Mouse (Mus musculus): ENCODE results near the gene March1. TPM values are rescaled to one million over a fixed set of nuclear protein-coding genes. Genes with fewer than 3 reads are reported as not detected.
"Not testable (repeated sequence)": the region's sequence is repeated elsewhere in the genome, so short reads cannot be mapped to it uniquely, and the experiment has no call there.

March1 gene
- polyA plus RNA-seq, 1 experiment from 2014 or later, result 0.23 TPM

- not testable (repeated sequence) for H3K4me3 ChIP-seq; H3K4me1 ChIP-seq; H3K9ac ChIP-seq; H3K4me2 ChIP-seq; H3K36me3 ChIP-seq; H3K27me3 ChIP-seq (replicated peaks); H3K9me3 ChIP-seq (replicated peaks); H3K27ac ChIP-seq; ATAC-seq
- WGBS (ENCODE audit: insufficient replicate concordance), result 24% methylated on average over 4 of the region's 4 CpGs
Observed at GRCm38 (mm10) chr8:66405796-66406195, 788.1 kb downstream of the March1 start.

DNA sequence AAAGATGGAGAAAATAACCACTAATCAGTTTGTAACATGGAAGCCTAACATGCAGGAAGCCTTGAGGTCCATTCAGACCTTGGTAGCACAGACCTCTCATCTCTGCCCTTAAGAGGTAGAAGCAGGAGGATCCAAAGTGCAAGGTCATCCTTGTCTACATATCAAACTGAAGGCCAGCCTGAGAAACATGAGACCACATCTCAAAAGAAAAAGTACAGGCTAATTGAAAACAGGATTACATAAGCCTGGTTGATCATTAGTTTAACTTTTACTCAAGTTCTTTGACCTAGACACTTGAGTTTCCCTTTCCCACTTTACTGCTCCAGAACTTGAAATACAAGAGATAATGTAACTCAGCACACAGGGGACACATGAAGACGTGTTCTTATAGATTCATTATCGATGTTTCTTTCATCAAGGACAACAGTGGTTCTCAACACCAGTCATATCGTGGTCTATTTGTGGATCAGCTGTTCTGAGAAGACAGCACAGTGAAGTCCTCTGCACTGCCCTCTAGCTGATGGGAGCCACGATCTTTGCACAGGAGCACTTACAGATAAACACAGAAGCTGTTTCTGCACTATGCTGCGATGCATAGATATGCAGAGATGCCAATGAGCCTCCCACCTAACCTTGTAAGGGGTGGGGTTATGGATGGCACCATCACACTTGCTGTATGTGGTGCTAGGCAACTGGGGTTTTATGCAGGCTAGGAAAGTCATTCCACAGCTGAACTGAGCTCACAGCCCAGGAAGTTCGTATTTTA is 789.1 kb downstream of the March1 start:
- H3K9ac ChIP-seq, result no peak overlapping the region
- H3K27me3 ChIP-seq (replicated peaks), result no peaks in the 10 kb centered on the region
- no peaks in the 10 kb centered on the region for H3K9me3 ChIP-seq (replicated peaks)
- no peak overlapping the region for H3K4me3 ChIP-seq
- peak; percentile 81 for ATAC-seq
- H3K36me3 ChIP-seq, result no peaks in the 10 kb centered on the region
- H3K4me1 ChIP-seq, result no peaks in the 10 kb centered on the region
- H3K27ac ChIP-seq, result no peak overlapping the region
- 50% methylated on average over 6 of the region's 6 CpGs for WGBS (ENCODE audit: insufficient replicate concordance)
- H3K4me2 ChIP-seq, result no peak overlapping the region

DNA sequence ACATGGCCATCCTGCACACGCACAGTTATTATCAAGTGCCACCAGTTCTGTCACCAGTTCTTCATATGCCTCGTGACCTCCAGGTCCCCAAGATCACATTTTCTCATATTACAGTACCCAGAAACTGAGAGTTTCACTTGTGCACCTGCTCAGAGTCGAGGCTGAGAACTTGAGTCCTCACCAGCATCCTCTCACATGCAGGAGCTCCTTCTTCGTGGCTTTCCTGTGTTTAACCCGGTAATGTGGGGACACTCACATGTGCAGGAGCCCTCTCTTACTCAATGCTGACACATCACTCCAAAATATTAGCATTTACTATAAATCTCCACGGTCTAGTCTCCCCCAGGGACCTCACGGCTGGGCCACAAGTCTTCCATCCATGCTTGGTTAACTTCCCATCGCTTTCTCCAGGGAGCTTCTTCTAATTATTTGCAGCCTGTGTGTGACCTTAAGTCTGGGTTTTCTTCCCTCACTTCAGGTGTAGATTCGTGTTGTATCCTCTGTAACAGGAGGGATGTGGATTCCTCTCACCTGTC is 792.4 kb downstream of the March1 start:
- 54% methylated on average over 9 of the region's 9 CpGs for WGBS (ENCODE audit: insufficient replicate concordance)
- Histone ChIP-seq H3K36me3 (no peaks in the 10 kb centered on the region), H3K9ac (no peak overlapping the region), H3K27ac (no peak overlapping the region), H3K27me3 (replicated peaks) (no peaks in the 10 kb centered on the region), H3K9me3 (replicated peaks) (no peaks in the 10 kb centered on the region), H3K4me2 (no peak overlapping the region), H3K4me3 (no peak overlapping the region), H3K4me1 (no peaks in the 10 kb centered on the region)
- no peak for ATAC-seq

DNA sequence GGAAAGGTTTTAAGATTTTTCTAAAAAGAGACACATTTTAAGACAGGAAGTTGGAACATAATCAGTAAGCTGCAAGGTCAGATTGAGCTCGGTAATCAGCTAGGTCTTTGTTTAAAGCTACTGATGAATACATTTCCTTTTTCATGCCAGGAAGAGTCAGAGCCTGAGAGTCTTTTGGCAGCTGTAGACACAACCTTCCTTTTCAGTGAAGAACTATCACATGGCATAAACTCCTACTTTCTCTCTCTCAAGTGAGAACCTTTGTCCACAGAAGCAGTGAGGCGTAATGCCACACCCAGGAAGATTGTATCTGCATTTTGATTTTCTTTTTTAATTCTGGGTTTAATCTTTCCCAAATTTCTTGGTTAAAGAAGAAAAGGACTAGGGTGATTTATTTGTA is 795.4 kb downstream of the March1 start:
- H3K4me3 ChIP-seq, result no peak overlapping the region
- no peak overlapping the region for H3K4me2 ChIP-seq
- no peaks in the 10 kb centered on the region for H3K9me3 ChIP-seq (replicated peaks)
- WGBS (ENCODE audit: insufficient replicate concordance), result 31% methylated on average over 2 of the region's 2 CpGs
- H3K36me3 ChIP-seq, result no peaks in the 10 kb centered on the region
- ATAC-seq, result no peak
- H3K4me1 ChIP-seq, result no peaks in the 10 kb centered on the region
- H3K9ac ChIP-seq, result no peak overlapping the region
- H3K27ac ChIP-seq, result no peak overlapping the region
- no peaks in the 10 kb centered on the region for H3K27me3 ChIP-seq (replicated peaks)

- 74% methylated on average over 2 of the region's 2 CpGs for WGBS (ENCODE audit: insufficient replicate concordance)
- ATAC-seq, result no peak
- Histone ChIP-seq H3K27ac (no peak overlapping the region), H3K4me2 (no peak overlapping the region), H3K9me3 (replicated peaks) (no peaks in the 10 kb centered on the region), H3K9ac (no peak overlapping the region), H3K36me3 (no peaks in the 10 kb centered on the region), H3K4me3 (no peak overlapping the region), H3K27me3 (replicated peaks) (no peaks in the 10 kb centered on the region), H3K4me1 (no peaks in the 10 kb centered on the region)
Observed at GRCm38 (mm10) chr8:66415234-66415633, 797.5 kb downstream of the March1 start.

- not testable (repeated sequence) for H3K9me3 ChIP-seq (replicated peaks); H3K27ac ChIP-seq; H3K9ac ChIP-seq; H3K4me3 ChIP-seq; H3K36me3 ChIP-seq; H3K4me1 ChIP-seq; ATAC-seq; H3K4me2 ChIP-seq; H3K27me3 ChIP-seq (replicated peaks)
- WGBS (ENCODE audit: insufficient replicate concordance), result 76% methylated on average over 4 of the region's 4 CpGs
Observed at GRCm38 (mm10) chr8:66417591-66417990, 799.9 kb downstream of the March1 start.

- Histone ChIP-seq H3K36me3 (no peaks in the 10 kb centered on the region), H3K4me3 (no peak overlapping the region), H3K4me2 (no peak overlapping the region), H3K27me3 (replicated peaks) (no peaks in the 10 kb centered on the region), H3K9ac (no peak overlapping the region), H3K4me1 (no peaks in the 10 kb centered on the region), H3K27ac (no peak overlapping the region), H3K9me3 (replicated peaks) (no peaks in the 10 kb centered on the region)
- WGBS (ENCODE audit: insufficient replicate concordance), result 40% methylated on average over 2 of the region's 2 CpGs
- no peak for ATAC-seq
Observed at GRCm38 (mm10) chr8:66430639-66431038, 812.9 kb downstream of the March1 start.

DNA sequence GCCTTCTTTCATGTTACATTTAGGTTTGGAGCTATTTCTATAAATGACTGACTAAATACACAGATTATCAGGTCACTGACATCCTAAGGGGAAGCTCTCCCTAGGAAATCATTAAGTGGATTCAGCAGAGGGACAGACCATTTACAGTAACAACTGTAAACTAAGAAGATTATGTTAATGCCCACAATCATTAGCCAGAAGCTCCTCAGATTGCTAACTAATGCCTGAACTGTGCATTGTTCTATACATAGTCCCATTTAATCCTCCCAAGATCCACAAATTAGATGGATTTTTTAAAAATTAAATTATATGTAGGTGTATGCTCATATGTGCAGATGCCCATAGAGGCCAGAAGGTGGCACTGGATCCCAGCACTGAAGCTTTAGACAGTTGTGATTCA is 815.9 kb downstream of the March1 start:
- no peaks in the 10 kb centered on the region for H3K36me3 ChIP-seq
- no peak overlapping the region for H3K27ac ChIP-seq
- H3K4me2 ChIP-seq, result no peak overlapping the region
- no peaks in the 10 kb centered on the region for H3K27me3 ChIP-seq (replicated peaks)
- no peaks in the 10 kb centered on the region for H3K9me3 ChIP-seq (replicated peaks)
- H3K9ac ChIP-seq, result no peak overlapping the region
- no peak overlapping the region for H3K4me3 ChIP-seq
- ATAC-seq, result no peak
- 0 out of 2 replicates have a peak, but pooled peaks cover 3% of the 10 kb centered on the region for H3K4me1 ChIP-seq

DNA sequence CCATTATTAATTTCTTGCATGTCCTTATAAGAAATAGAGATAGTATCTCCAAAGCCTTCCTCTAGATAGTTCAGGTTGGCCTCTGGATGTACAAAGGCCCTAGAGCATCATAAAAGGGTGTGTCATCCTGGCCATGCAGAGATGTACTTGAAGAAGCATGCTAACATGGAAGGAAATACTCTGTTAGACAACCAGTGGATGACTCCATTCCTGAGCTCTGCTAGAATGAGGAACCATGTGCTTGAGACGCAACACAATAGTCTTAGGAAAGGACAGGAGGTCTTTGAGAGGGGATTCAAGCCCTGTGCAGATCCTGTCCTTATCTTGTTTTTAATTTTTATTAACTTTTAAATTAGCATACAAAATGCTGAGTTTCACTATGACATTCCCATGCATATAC is 819.1 kb downstream of the March1 start:
- no peak for ATAC-seq
- H3K36me3 ChIP-seq, result no peaks in the 10 kb centered on the region
- no peak overlapping the region for H3K4me3 ChIP-seq
- H3K4me1 ChIP-seq, result 0 out of 2 replicates have a peak, but pooled peaks cover 3% of the 10 kb centered on the region
- H3K27me3 ChIP-seq (replicated peaks), result no peaks in the 10 kb centered on the region
- 56% methylated on average over 1 of the region's 1 CpGs for WGBS (ENCODE audit: insufficient replicate concordance)
- no peak overlapping the region for H3K9ac ChIP-seq
- no peak overlapping the region for H3K4me2 ChIP-seq
- H3K27ac ChIP-seq, result no peak overlapping the region
- no peaks in the 10 kb centered on the region for H3K9me3 ChIP-seq (replicated peaks)

- Histone ChIP-seq H3K9ac (no peak overlapping the region), H3K27me3 (replicated peaks) (no peaks in the 10 kb centered on the region), H3K4me3 (no peak overlapping the region), H3K4me2 (no peak overlapping the region), H3K36me3 (no peaks in the 10 kb centered on the region), H3K9me3 (replicated peaks) (no peaks in the 10 kb centered on the region), H3K4me1 (0 out of 2 replicates have a peak, but pooled peaks cover 3% of the 10 kb centered on the region), H3K27ac (no peak overlapping the region)
- no peak for ATAC-seq
- WGBS (ENCODE audit: insufficient replicate concordance), result 13% methylated on average over 3 of the region's 3 CpGs
Observed at GRCm38 (mm10) chr8:66437929-66438328, 820.2 kb downstream of the March1 start.

DNA sequence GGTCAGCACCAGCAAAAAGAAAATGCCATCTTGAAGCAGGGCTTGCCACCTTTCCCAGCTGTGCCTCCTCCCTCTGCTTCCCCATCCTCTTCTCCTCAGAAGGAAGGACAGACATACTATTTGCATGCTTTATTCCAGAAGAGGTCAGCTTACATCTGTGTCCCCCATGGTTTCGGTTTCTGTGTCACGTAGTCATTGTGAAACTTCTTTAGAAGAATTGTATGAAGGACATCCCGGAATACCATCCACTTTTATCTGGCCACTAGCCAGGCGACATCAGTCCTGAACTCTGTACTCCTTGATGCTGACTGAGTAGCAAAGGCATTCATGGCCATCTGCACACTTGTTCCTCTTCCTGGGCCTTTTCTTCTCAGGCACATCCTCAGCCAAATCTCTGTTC is 820.8 kb downstream of the March1 start:
- Histone ChIP-seq H3K27ac (no peak overlapping the region), H3K9ac (no peak overlapping the region), H3K4me1 (0 out of 2 replicates have a peak, but pooled peaks cover 3% of the 10 kb centered on the region), H3K9me3 (replicated peaks) (no peaks in the 10 kb centered on the region), H3K27me3 (replicated peaks) (no peaks in the 10 kb centered on the region), H3K36me3 (no peaks in the 10 kb centered on the region), H3K4me2 (no peak overlapping the region), H3K4me3 (no peak overlapping the region)
- 68% methylated on average over 4 of the region's 4 CpGs for WGBS (ENCODE audit: insufficient replicate concordance)
- ATAC-seq, result no peak

- Histone ChIP-seq H3K4me1 (0 out of 2 replicates have a peak, but pooled peaks cover 3% of the 10 kb centered on the region), H3K36me3 (no peaks in the 10 kb centered on the region), H3K27me3 (replicated peaks) (no peaks in the 10 kb centered on the region), H3K4me2 (no peak overlapping the region), H3K9ac (no peak overlapping the region), H3K4me3 (no peak overlapping the region), H3K9me3 (replicated peaks) (no peaks in the 10 kb centered on the region), H3K27ac (no peak overlapping the region)
- WGBS (ENCODE audit: insufficient replicate concordance), result 23% methylated on average over 1 of the region's 1 CpGs
- ATAC-seq, result no peak
Observed at GRCm38 (mm10) chr8:66441123-66441522, 823.4 kb downstream of the March1 start.

GRCm38 (mm10) chr8:66442778-66443177 is 825.1 kb downstream of the March1 start:
- no peaks in the 10 kb centered on the region for H3K27me3 ChIP-seq (replicated peaks)
- ATAC-seq, result no peak
- no peaks in the 10 kb centered on the region for H3K4me1 ChIP-seq
- no peaks in the 10 kb centered on the region for H3K36me3 ChIP-seq
- H3K4me3 ChIP-seq, result no peak overlapping the region
- H3K27ac ChIP-seq, result no peak overlapping the region
- no peak overlapping the region for H3K4me2 ChIP-seq
- H3K9ac ChIP-seq, result no peak overlapping the region
- H3K9me3 ChIP-seq (replicated peaks), result no peaks in the 10 kb centered on the region
- 20% methylated on average over 1 of the region's 1 CpGs for WGBS (ENCODE audit: insufficient replicate concordance)

Data from liver, embryonic 12.5 days (tissue).